Mouse (Mus musculus) CH12.LX (cell line): ENCODE measurements around the gene Ubxn10.

Source experiments
- CHD1 ChIP-seq: IDR thresholded peaks from 2 replicates; pipeline ENCODE4 v1.6.1; 2012; ENCODE audit warnings: low read depth, low read length, improper control_type of control experiment, inconsistent platforms
- CHD2 ChIP-seq: IDR thresholded peaks from 2 replicates; pipeline ENCODE4 v1.6.1; 2011; ENCODE audit warnings: low read length, improper control_type of control experiment
- CTCF ChIP-seq, 2 experiments: IDR thresholded peaks in 1 of 2; conservative IDR thresholded peaks in 1 of 2; 2 replicates each; pipeline ENCODE4 v1.5.1; 2011 to 2012; ENCODE audit warnings: low read depth in 2 of 2, low read length in 2 of 2, improper control_type of control experiment in 1 of 2, inconsistent platforms in 1 of 2, mild to moderate bottlenecking in 1 of 2, moderate library complexity in 1 of 2
- EP300 ChIP-seq: IDR thresholded peaks from 2 replicates; pipeline ENCODE4 v1.6.1; 2011; ENCODE audit warnings: low read length, improper control_type of control experiment
- ETS1 ChIP-seq: conservative IDR thresholded peaks from 2 replicates; pipeline ENCODE4 v1.6.1; 2012; ENCODE audit warnings: low read depth, mild to moderate bottlenecking, inconsistent platforms, low read length, improper control_type of control experiment, moderate library complexity
- MAZ ChIP-seq: IDR thresholded peaks from 2 replicates; pipeline ENCODE4 v1.6.1; 2012; ENCODE audit warnings: low read depth, mild to moderate bottlenecking, inconsistent platforms, low read length, improper control_type of control experiment, moderate library complexity
- NELFE ChIP-seq: IDR thresholded peaks from 2 replicates; pipeline ENCODE4 v1.6.1; 2011; ENCODE audit warnings: low read depth, low read length, improper control_type of control experiment
- NRF1 ChIP-seq: IDR thresholded peaks from 2 replicates; pipeline ENCODE4 v1.6.1; 2014; ENCODE audit warnings: low read depth, mild to moderate bottlenecking, inconsistent platforms, low read length, improper control_type of control experiment, moderate library complexity
- POLR2A ChIP-seq: IDR thresholded peaks from 2 replicates; pipeline ENCODE4 v1.6.1; 2011; ENCODE audit warnings: low read depth, mild to moderate bottlenecking, improper control_type of control experiment, low read length
- TCF12 ChIP-seq: IDR thresholded peaks from 2 replicates; pipeline ENCODE4 v1.6.1; 2014; ENCODE audit warnings: low read depth, mild to moderate bottlenecking, inconsistent platforms, low read length, improper control_type of control experiment
- ZNF384 ChIP-seq: IDR thresholded peaks from 2 replicates; pipeline ENCODE4 v1.6.1; 2012; ENCODE audit warnings: low read depth, low read length, improper control_type of control experiment, inconsistent platforms

GRCm38 (mm10) chr4:138754432-138754831, 17.5 kb upstream of the Ubxn10 start:
- TF ChIP-seq MAZ, result no peak
- no peak for TF ChIP-seq TCF12
- no peak for TF ChIP-seq CTCF (conservative IDR thresholded peaks at IDR 0.05 in 1 of 2, IDR thresholded peaks at IDR 0.05 in 1 of 2; ENCODE audit: low read depth in 2 of 2, low read length in 2 of 2)
- TF ChIP-seq NELFE, result no peak
- no peak for TF ChIP-seq POLR2A
- no peak for TF ChIP-seq ETS1
- TF ChIP-seq ZNF384, result no peak
- no peak for TF ChIP-seq CHD1
- TF ChIP-seq NRF1, result no peak
- TF ChIP-seq CHD2, result no peak
- no peak for TF ChIP-seq EP300
